Mouse (Mus musculus) neural tube, embryonic 14.5 days (tissue): ENCODE measurements around the gene Ccs. TPM values are rescaled to one million over a fixed set of nuclear protein-coding genes. Genes with fewer than 3 reads are reported as not detected.

ENCODE experiments used
- ATAC-seq: fragments of 200-750 bp; cut with Nextera tagmentation; 2 replicates; pipeline ENCODE4 v1.8.0; 2017; ENCODE audit warnings: low read depth, mild to moderate bottlenecking, moderate TSS enrichment, moderate library complexity
- H3K27ac ChIP-seq: fragments of 300-500 bp; sonication (generic); 2 replicates; pipeline ENCODE4 v1.5.1; 2014; ENCODE audit warnings: low read depth, mild to moderate bottlenecking, control low read depth, low read length, moderate library complexity, mixed read lengths
- H3K27me3 ChIP-seq: fragments of 300-500 bp; sonication (generic); 2 replicates; pipeline ENCODE4 v1.6.1; 2014; ENCODE audit warnings: low read length; ENCODE audit not compliant: control insufficient read depth, insufficient read depth
- H3K36me3 ChIP-seq: fragments of 300-500 bp; sonication (generic); 2 replicates; pipeline ENCODE4 v1.6.1; 2014; ENCODE audit warnings: low read length, mixed read lengths; ENCODE audit not compliant: control insufficient read depth, insufficient read depth
- H3K4me1 ChIP-seq: fragments of 300-500 bp; sonication (generic); 2 replicates; pipeline ENCODE4 v1.6.1; 2014; ENCODE audit warnings: low read length; ENCODE audit not compliant: control insufficient read depth, insufficient read depth
- H3K4me2 ChIP-seq: fragments of 300-500 bp; sonication (generic); 2 replicates; pipeline ENCODE4 v1.6.1; 2014; ENCODE audit warnings: mild to moderate bottlenecking, low read depth, low read length, control low read depth
- H3K4me3 ChIP-seq: fragments of 300-500 bp; sonication (generic); 2 replicates; pipeline ENCODE4 v1.5.1; 2014; ENCODE audit warnings: low read depth, low read length, control low read depth, mixed read lengths
- H3K9ac ChIP-seq: fragments of 300-500 bp; sonication (generic); replicated peaks from 2 replicates; pipeline ENCODE4 v1.6.1; 2014; ENCODE audit warnings: low read depth, mild to moderate bottlenecking, control low read depth, low read length, mixed read lengths
- H3K9me3 ChIP-seq: fragments of 300-500 bp; sonication (generic); 2 replicates; pipeline ENCODE4 v1.6.1; 2016; ENCODE audit warnings: low read length; ENCODE audit not compliant: control insufficient read depth
- WGBS: fragments of 180-500 bp; shearing (Covaris S2); extraction: QIAGEN DNeasy Blood & Tissue Kit; methylation state at CpG from one replicate; pipeline ENCODE4 v1.1.7; 2014; 5-methylcytosine and 5-hydroxymethylcytosine counted together
- polyA plus RNA-seq: library from polyadenylated mRNA; unstranded; fragments of >200 nt; fragmentation: Nextera tagmentation; extraction: Ambion mirVana; gene quantifications from 2 replicates; pipeline ENCODE4 v1.2.1, GENCODE M21; 2014

The Ccs gene
- polyA plus RNA-seq, 1 experiment from 2014 or later, result 38.1 TPM

DNA sequence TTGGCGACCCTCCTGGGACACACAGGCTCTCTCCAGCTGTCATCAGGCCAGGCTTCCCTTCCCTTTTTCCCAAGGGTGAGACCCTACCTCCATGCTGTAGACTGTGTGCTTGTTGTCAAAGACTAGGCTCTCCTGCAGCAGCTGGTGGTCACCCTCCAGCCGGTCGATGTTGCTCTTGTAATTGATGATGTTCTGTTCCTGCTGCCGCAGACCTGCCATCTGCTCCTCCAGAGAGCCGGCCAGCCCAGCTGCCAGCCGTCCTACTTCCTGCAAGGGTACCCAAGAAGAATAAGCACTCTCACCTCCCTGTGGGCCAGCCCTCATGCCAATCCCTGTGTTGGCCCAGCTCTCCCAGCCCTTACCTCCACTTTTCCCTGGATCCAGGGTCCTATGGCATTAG lies 23.9 kb upstream of the Ccs start:
- H3K36me3 ChIP-seq, result no peaks in the 10 kb centered on the region
- H3K4me1 ChIP-seq, result no peaks in the 10 kb centered on the region
- no peak overlapping the region for H3K4me2 ChIP-seq
- H3K27me3 ChIP-seq, result no peaks in the 10 kb centered on the region
- no peak overlapping the region for H3K27ac ChIP-seq
- no peaks in the 10 kb centered on the region for H3K9me3 ChIP-seq
- no peak overlapping the region for H3K9ac ChIP-seq
- ATAC-seq, result no peak
- no peak overlapping the region for H3K4me3 ChIP-seq
- 56% methylated on average over 6 of the region's 6 CpGs for WGBS

DNA sequence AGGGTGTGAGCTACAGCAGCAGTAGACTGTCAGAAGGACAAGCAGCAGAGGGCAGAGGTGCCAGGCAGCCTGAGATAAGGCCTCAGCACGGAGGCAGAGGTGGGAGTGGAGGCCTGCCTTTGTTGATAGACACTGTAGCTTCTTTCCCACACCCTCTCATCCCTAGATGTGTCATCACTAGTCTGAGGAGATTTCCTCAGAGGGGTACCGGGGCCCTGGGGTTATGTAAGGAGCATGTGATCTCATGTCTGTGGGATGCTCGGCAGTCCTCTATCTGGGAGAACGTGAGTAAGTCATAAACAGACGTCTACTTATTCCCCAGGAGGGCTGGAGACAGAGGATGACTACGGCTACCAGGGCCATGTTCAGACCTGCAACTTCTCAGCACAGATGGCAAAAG lies 19.9 kb upstream of the Ccs start:
- Histone ChIP-seq H3K4me3 (no peak overlapping the region), H3K9me3 (no peaks in the 10 kb centered on the region), H3K27me3 (no peaks in the 10 kb centered on the region), H3K4me1 (peaks cover 12% of the 10 kb centered on the region; the same call in 1 of the 2 replicates), H3K9ac (no peak overlapping the region), H3K4me2 (no peak overlapping the region), H3K36me3 (no peaks in the 10 kb centered on the region), H3K27ac (no peak overlapping the region)
- 70% methylated on average over 6 of the region's 6 CpGs for WGBS
- ATAC-seq, result no peak

DNA sequence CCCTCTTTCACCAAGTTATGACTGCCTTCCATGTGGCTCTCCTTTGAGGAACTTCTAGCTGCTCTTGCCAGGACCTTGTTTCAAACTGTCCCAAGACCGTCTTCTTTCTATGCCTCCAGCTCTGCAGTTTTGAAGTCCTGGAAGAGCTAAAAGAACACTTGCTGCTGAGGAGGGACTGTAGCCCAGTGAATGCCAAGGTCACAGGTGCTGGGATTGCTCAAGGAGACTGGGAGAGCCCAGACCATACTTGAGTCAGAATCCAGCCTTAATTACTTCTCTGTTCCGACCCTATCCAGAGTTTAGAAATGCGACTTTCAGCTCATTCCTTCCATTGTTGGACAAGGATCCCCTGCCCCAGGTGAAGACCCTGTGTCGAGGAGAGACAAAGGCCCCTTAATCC lies 16.8 kb upstream of the Ccs start:
- Histone ChIP-seq H3K36me3 (no peaks in the 10 kb centered on the region), H3K27ac (no peak overlapping the region), H3K9me3 (no peaks in the 10 kb centered on the region), H3K9ac (0 out of 2 replicates have a peak overlapping the region, but pooled peaks have one; percentile 74), H3K4me3 (peak overlapping the region; percentile 71), H3K4me2 (peak overlapping the region; percentile 98), H3K27me3 (no peaks in the 10 kb centered on the region), H3K4me1 (peaks cover 12% of the 10 kb centered on the region; the same call in 1 of the 2 replicates)
- 71% methylated on average over 4 of the region's 4 CpGs for WGBS
- ATAC-seq, result no peak

DNA sequence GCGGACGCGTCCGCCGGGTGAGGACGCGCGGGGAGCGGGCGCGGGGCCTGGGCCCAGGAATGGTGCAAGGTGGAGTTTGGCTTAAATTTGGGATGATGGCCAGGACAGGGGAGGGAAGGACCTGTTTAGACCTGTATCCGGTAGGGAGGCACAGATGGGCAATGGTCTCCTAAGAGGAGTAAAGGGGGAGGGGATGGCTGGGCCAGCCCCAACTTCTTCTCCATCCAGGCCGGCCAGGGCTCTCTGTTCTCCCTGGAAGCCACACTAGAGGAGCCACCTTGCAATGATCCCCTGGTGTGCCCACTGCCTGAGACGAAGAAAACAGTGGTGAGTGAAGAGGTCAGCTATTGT lies 16.3 kb upstream of the Ccs start:
- Histone ChIP-seq H3K9me3 (no peaks in the 10 kb centered on the region), H3K9ac (peak overlapping the region; percentile 74), H3K27me3 (no peaks in the 10 kb centered on the region), H3K4me3 (peak overlapping the region; percentile 71), H3K27ac (peak overlapping the region; percentile 40; the same call in 1 of the 2 replicates), H3K4me2 (peak overlapping the region; percentile 98), H3K36me3 (no peaks in the 10 kb centered on the region), H3K4me1 (peaks cover 12% of the 10 kb centered on the region; the same call in 1 of the 2 replicates)
- WGBS, result under 1% methylated on average over 14 of the region's 14 CpGs
- peak; percentile 57 for ATAC-seq

DNA sequence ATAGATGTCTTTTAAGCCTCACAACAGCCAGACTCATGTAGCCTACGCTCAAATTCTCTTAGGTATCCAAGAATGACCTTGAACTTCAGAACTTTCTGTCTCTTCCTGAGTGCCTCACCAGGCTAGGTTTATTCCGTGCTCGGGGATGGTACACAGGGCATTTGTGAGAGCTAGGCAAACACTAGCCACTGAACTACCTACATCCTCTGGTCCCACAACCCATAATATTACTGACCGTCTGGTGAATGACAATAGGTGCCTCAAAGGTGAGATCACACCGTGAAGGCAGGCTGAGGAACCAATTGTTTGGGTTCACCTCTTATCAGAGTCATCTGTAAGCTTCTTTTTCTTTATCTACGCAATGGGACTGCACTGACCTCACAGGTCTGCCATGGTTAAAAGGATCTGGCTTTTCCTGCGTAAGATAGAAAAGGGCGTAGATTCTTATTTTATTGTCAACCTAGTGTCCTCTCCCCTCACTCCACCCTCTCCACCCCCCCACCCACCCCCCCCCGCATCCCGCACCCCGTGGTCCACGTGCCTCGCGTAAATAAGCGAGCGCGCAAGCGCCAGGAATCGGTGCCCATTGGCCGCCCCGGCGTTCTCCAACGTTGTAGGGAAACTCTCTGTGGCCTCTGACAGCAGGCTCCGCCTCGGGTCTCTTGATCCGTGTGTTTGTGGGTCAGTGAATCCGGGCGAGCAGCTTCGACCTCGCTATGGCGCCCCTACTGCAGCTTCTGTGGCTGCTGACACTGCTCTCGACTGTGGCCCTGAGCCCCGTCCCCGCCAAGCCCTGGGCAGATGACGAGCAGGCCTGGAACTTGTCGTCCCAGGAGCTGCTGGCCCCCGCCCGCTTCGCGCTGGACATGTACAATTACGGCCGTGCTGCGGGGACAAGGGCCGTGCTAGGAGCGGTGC lies 15.7 kb upstream of the Ccs start, which contains the start of gene Ctsf:
Gene Ctsf, plus strand, starts transcription at position 579 of the 918 bp plus-strand sequence.
- Histone ChIP-seq H3K9me3 (no peaks in the 10 kb centered on the region), H3K27ac (peak within 1 kb of the TSS; percentile 40; the same call in 1 of the 2 replicates), H3K4me3 (peak within 1 kb of the TSS; percentile 71), H3K4me1 (peaks cover 12% of the 10 kb centered on the region; the same call in 1 of the 2 replicates), H3K4me2 (peak within 1 kb of the TSS; percentile 98), H3K36me3 (no peaks in the 10 kb centered on the region), H3K27me3 (no peaks in the 10 kb centered on the region), H3K9ac (peak within 1 kb of the TSS; percentile 74)
- 2% methylated on average over 45 of the region's 45 CpGs for WGBS
- peak; percentile 91 for ATAC-seq

DNA sequence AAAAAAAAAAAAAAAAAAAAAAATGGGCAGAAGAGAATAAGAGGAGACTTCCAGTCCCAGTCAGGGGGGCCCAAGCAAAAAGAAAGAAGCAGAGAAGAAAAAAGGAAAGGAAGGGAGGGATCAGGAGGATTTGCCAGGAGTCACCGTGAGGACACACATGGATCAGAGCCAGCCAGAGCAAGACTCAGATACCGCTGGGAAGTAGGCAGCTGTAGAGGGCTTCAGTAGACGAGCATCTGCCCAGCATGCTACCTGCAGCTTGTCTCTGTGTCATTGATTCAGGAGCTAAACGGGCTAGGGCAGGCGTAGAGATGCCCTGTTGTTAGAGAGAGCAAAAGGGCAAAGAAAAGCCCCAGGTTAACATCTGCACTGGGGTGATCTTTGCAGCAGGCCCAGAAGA lies 11.1 kb upstream of the Ccs start:
- H3K27ac ChIP-seq, result no peak overlapping the region
- no peaks in the 10 kb centered on the region for H3K9me3 ChIP-seq
- no peak overlapping the region for H3K4me3 ChIP-seq
- no peaks in the 10 kb centered on the region for H3K27me3 ChIP-seq
- no peak overlapping the region for H3K9ac ChIP-seq
- no peaks in the 10 kb centered on the region for H3K36me3 ChIP-seq
- no peak overlapping the region for H3K4me2 ChIP-seq
- 50% methylated on average over 5 of the region's 5 CpGs for WGBS
- peaks cover 3% of the 10 kb centered on the region; the same call in 1 of the 2 replicates for H3K4me1 ChIP-seq
- no peak for ATAC-seq

DNA sequence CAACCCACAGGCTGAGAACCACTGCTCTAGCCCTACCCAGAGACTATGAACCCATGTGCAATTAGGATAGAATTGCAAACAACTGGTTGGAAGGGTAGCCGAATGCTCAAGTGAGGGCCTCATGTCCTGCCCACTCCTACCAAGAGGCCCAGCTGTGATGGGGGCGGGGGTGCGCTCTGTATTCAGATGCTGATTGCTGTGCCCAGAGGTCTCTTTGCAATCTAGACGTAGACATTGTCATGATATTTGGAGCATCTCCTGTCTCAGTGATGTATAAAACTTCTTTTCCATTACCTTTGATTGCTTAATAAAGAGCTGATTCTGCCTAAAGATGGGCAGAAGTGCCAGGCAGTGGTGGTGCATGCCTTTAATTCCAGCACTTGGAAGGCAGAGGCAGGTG lies 10.7 kb upstream of the Ccs start:
- Histone ChIP-seq H3K4me3 (no peak overlapping the region), H3K4me1 (0 out of 2 replicates have a peak, but pooled peaks cover 3% of the 10 kb centered on the region), H3K27ac (no peak overlapping the region), H3K4me2 (no peak overlapping the region), H3K27me3 (no peaks in the 10 kb centered on the region), H3K9ac (no peak overlapping the region), H3K36me3 (no peaks in the 10 kb centered on the region), H3K9me3 (no peaks in the 10 kb centered on the region)
- ATAC-seq, result no peak
- 43% methylated on average over 4 of the region's 4 CpGs for WGBS

DNA sequence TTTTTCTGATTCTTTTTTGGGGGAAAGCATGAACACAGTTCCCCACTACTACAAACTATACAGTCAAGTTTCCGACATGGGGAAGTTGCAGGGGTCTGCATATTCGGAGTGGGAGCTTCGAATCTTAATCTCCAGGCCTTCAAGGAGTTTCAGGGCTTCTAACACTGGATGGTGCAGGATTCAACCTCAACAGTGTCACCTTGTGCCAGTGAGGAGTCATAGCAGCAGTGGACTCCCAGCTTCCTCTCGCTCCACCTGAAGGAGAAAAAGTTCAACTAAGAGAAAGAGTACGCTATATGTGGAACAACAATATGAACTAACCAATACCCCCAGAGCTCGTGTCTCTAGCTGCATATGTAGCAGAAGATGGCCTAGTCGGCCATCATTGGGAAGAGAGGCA lies 8.4 kb upstream of the Ccs start:
- H3K4me2 ChIP-seq, result no peak overlapping the region
- H3K9ac ChIP-seq, result no peak overlapping the region
- WGBS, result 39% methylated on average over 7 of the region's 7 CpGs
- no peak overlapping the region for H3K4me3 ChIP-seq
- H3K27ac ChIP-seq, result no peak overlapping the region
- H3K4me1 ChIP-seq, result no peaks in the 10 kb centered on the region
- no peaks in the 10 kb centered on the region for H3K36me3 ChIP-seq
- ATAC-seq, result no peak
- no peaks in the 10 kb centered on the region for H3K9me3 ChIP-seq
- H3K27me3 ChIP-seq, result no peaks in the 10 kb centered on the region

DNA sequence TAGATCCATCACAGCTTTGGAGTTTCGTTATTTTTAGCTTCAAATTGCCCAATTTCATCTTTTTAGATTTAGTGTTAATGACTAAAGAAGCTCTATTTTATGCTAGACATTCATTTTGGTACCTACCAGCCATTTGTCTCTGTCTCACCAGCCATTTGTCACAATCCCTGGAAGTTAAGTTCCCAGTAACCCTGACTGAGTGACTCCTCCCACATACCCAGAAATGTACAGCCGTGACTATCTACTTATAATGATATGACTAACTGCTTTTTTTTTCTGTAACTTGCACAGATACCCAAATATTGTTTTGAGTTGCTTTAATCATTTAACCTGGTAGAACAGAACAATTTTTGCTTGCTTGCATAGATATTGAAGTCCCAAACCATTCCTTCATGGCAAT lies 6.7 kb upstream of the Ccs start:
- H3K27me3 ChIP-seq, result no peaks in the 10 kb centered on the region
- no peaks in the 10 kb centered on the region for H3K9me3 ChIP-seq
- no peak overlapping the region for H3K27ac ChIP-seq
- 75% methylated on average over 2 of the region's 2 CpGs for WGBS
- no peak overlapping the region for H3K9ac ChIP-seq
- no peak overlapping the region for H3K4me3 ChIP-seq
- no peak for ATAC-seq
- no peak overlapping the region for H3K4me2 ChIP-seq
- no peaks in the 10 kb centered on the region for H3K4me1 ChIP-seq
- no peaks in the 10 kb centered on the region for H3K36me3 ChIP-seq
